Mouse (Mus musculus): Measurements from ENCODE around the gene Hcn2. TPM values are rescaled to one million over a fixed set of nuclear protein-coding genes. Genes with fewer than 3 reads are reported as not detected.

Gene Hcn2
- polyA plus RNA-seq, 1 experiment, result 19.2 TPM

GRCm38 (mm10) chr10:79682916-79683582 is 33.4 kb upstream of the Hcn2 start:
- Histone ChIP-seq H3K4me1 (ENCODE audit: control insufficient read depth, insufficient read depth, insufficient read length, low read length) (peaks cover 21% of the 10 kb centered on the region), H3K27me3 (ENCODE audit: control insufficient read depth, insufficient read depth, low read length) (no peaks in the 10 kb centered on the region), H3K27ac (ENCODE audit: insufficient read depth, low read depth, low read length) (peak overlapping the region; percentile 28; the same call in 1 of the 2 replicates), H3K36me3 (ENCODE audit: control insufficient read depth, insufficient read depth, low read length) (peaks cover 29% of the 10 kb centered on the region), H3K4me3 (ENCODE audit: low read depth, low read length) (peak overlapping the region; percentile 99)
- under 1% methylated on average over 10 of the region's 10 CpGs for WGBS
- TF ChIP-seq CTCF (IDR thresholded peaks at IDR 0.05; ENCODE audit: extremely low read depth, insufficient read length, insufficient replicate concordance, low read depth, low read length) (peak; percentile 49; the same call in 1 of the 2 replicates), POLR2A (IDR thresholded peaks at IDR 0.05; ENCODE audit: low read depth, low read length) (no peak)

- 62% methylated on average over 6 of the region's 6 CpGs for WGBS
- peaks cover 38% of the 10 kb centered on the region for H3K36me3 ChIP-seq (ENCODE audit: control insufficient read depth, insufficient read depth, low read length)
- no peak overlapping the region for H3K4me3 ChIP-seq (ENCODE audit: low read depth, low read length)
- no peaks in the 10 kb centered on the region for H3K27me3 ChIP-seq (ENCODE audit: control insufficient read depth, insufficient read depth, low read length)
- TF ChIP-seq CTCF (IDR thresholded peaks at IDR 0.05; ENCODE audit: extremely low read depth, insufficient read length, insufficient replicate concordance, low read depth, low read length), result no peak
- no peak for TF ChIP-seq POLR2A (IDR thresholded peaks at IDR 0.05; ENCODE audit: low read depth, low read length)
- peaks cover 21% of the 10 kb centered on the region for H3K4me1 ChIP-seq (ENCODE audit: control insufficient read depth, insufficient read depth, insufficient read length, low read length)
- no peak overlapping the region for H3K27ac ChIP-seq (ENCODE audit: insufficient read depth, low read depth, low read length)
Measured at GRCm38 (mm10) chr10:79683726-79684640, 32.5 kb upstream of the Hcn2 start.

GRCm38 (mm10) chr10:79684770-79685600 is 31.4 kb upstream of the Hcn2 start:
- H3K4me3 ChIP-seq (ENCODE audit: low read depth, low read length), result no peak overlapping the region
- H3K27ac ChIP-seq (ENCODE audit: insufficient read depth, low read depth, low read length), result no peak overlapping the region
- H3K36me3 ChIP-seq (ENCODE audit: control insufficient read depth, insufficient read depth, low read length), result peaks cover 42% of the 10 kb centered on the region
- no peaks in the 10 kb centered on the region for H3K27me3 ChIP-seq (ENCODE audit: control insufficient read depth, insufficient read depth, low read length)
- H3K4me1 ChIP-seq (ENCODE audit: control insufficient read depth, insufficient read depth, insufficient read length, low read length), result peaks cover 21% of the 10 kb centered on the region
- no peak for TF ChIP-seq CTCF (IDR thresholded peaks at IDR 0.05; ENCODE audit: extremely low read depth, insufficient read length, insufficient replicate concordance, low read depth, low read length)
- no peak for TF ChIP-seq POLR2A (IDR thresholded peaks at IDR 0.05; ENCODE audit: low read depth, low read length)
- 93% methylated on average over 25 of the region's 25 CpGs for WGBS

- TF ChIP-seq CTCF (IDR thresholded peaks at IDR 0.05; ENCODE audit: extremely low read depth, insufficient read length, insufficient replicate concordance, low read depth, low read length) (no peak), POLR2A (IDR thresholded peaks at IDR 0.05; ENCODE audit: low read depth, low read length) (no peak)
Measured at GRCm38 (mm10) chr10:79686219-79686618, 30.2 kb upstream of the Hcn2 start.

GRCm38 (mm10) chr10:79686691-79687090 is 29.7 kb upstream of the Hcn2 start:
- no peaks in the 10 kb centered on the region for H3K27me3 ChIP-seq (ENCODE audit: control insufficient read depth, insufficient read depth, low read length)
- WGBS, result 93% methylated on average over 1 of the region's 1 CpGs
- H3K4me1 ChIP-seq (ENCODE audit: control insufficient read depth, insufficient read depth, insufficient read length, low read length), result peaks cover 12% of the 10 kb centered on the region
- no peak overlapping the region for H3K4me3 ChIP-seq (ENCODE audit: low read depth, low read length)
- no peak overlapping the region for H3K27ac ChIP-seq (ENCODE audit: insufficient read depth, low read depth, low read length)
- TF ChIP-seq POLR2A (IDR thresholded peaks at IDR 0.05; ENCODE audit: low read depth, low read length) (no peak), CTCF (IDR thresholded peaks at IDR 0.05; ENCODE audit: extremely low read depth, insufficient read length, insufficient replicate concordance, low read depth, low read length) (no peak)
- peaks cover 42% of the 10 kb centered on the region for H3K36me3 ChIP-seq (ENCODE audit: control insufficient read depth, insufficient read depth, low read length)

More at GRCm38 (mm10) chr10:79686219-79686618, 30.2 kb upstream of the Hcn2 start:
- H3K36me3 ChIP-seq (ENCODE audit: control insufficient read depth, insufficient read depth, low read length), result peaks cover 42% of the 10 kb centered on the region
- no peak overlapping the region for H3K4me3 ChIP-seq (ENCODE audit: low read depth, low read length)
- H3K27ac ChIP-seq (ENCODE audit: insufficient read depth, low read depth, low read length), result no peak overlapping the region
- 91% methylated on average over 2 of the region's 2 CpGs for WGBS
- no peaks in the 10 kb centered on the region for H3K27me3 ChIP-seq (ENCODE audit: control insufficient read depth, insufficient read depth, low read length)
- H3K4me1 ChIP-seq (ENCODE audit: control insufficient read depth, insufficient read depth, insufficient read length, low read length), result peaks cover 12% of the 10 kb centered on the region

- peaks cover 12% of the 10 kb centered on the region for H3K4me1 ChIP-seq (ENCODE audit: control insufficient read depth, insufficient read depth, insufficient read length, low read length)
- peaks cover 42% of the 10 kb centered on the region for H3K36me3 ChIP-seq (ENCODE audit: control insufficient read depth, insufficient read depth, low read length)
- no peak overlapping the region for H3K27ac ChIP-seq (ENCODE audit: insufficient read depth, low read depth, low read length)
- no peaks in the 10 kb centered on the region for H3K27me3 ChIP-seq (ENCODE audit: control insufficient read depth, insufficient read depth, low read length)
- TF ChIP-seq CTCF (IDR thresholded peaks at IDR 0.05; ENCODE audit: extremely low read depth, insufficient read length, insufficient replicate concordance, low read depth, low read length), result no peak
- TF ChIP-seq POLR2A (IDR thresholded peaks at IDR 0.05; ENCODE audit: low read depth, low read length), result no peak
- H3K4me3 ChIP-seq (ENCODE audit: low read depth, low read length), result no peak overlapping the region
- WGBS, result 86% methylated on average over 6 of the region's 6 CpGs
Measured at GRCm38 (mm10) chr10:79687513-79687912, 28.9 kb upstream of the Hcn2 start.
